Mouse (Mus musculus): ENCODE results near the gene Frem3. TPM values are rescaled to one million over a fixed set of nuclear protein-coding genes. Genes with fewer than 3 reads are reported as not detected.

The Frem3 gene
- total RNA-seq, 2 experiments from 2014 or later: 0.34 to 0.55 TPM

DNA sequence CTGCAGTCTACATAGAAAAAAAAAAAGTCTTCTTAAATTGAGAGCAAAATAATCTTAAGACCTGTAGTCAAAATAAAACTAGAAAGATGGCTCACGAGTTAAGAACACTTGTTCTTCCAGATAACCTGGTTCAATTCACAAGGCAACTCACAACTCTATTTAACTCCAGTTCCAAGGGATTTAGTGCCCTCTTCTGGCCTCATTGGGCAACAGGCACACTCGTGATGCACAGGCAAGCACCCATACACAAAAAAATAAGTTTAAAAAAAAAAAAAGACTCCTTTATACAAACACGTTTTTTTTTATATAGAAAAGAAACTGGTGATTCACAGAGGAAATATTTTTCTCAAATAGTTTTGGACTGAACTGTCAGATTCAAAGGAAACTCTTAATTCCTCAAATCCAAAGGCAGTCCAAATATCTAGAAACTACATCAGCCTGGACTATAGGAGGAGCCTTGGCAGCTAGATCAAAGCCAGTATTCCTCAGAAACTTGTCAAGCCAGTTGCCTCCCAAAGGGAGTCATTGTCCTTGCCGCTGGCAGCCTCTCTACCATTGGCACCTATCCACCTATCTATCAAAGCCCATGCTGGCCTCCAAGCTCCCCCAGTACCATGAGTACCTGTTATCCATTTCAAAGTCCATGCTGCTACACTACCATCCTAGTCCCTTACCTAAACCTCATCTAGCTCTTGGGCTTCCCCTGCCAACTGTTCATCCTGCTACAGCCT is 100.0 kb downstream of the Frem3 start:
- no peak for DNase-seq

GRCm38 (mm10) chr8:80714461-80714860 is 103.6 kb downstream of the Frem3 start:
- DNase-seq: no peak

DNA sequence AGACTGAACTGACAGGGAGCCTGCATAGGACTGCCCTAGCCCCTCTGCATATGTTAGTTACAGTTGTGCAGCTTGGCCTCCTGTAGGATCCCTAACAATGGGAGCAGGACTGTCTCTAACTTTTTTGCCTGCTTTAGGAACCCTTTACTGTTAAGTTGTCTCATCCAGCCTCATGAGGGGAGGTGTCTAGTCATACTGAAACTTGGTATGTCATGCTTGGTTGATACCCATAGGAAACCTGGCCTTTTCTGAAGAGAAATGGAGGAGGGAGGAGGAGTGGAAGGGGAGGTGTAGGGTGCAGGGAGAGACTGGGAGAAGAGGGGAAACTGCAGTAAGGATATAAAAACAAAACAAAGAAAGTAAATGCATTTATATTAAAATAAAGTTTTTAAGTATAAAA is 121.4 kb downstream of the Frem3 start:
- no peak for DNase-seq

DNA sequence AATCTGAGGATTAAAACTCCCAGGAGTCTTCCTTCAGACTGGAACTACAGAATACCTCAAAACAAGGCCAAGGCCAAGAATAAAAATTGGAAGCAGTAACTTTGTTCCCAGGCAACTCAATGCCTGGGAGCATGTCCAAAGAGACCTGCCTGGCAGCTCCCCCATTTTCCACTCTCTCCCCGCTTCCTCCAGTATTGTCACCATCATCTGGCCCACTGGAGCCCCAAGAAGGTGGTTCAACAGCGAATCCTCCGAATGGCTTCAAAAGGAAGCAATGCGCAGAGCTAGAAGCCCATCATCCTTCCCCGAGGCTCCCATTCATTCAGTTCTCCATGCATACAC is 127.1 kb downstream of the Frem3 start:
- peak; percentile 47 for DNase-seq

DNA sequence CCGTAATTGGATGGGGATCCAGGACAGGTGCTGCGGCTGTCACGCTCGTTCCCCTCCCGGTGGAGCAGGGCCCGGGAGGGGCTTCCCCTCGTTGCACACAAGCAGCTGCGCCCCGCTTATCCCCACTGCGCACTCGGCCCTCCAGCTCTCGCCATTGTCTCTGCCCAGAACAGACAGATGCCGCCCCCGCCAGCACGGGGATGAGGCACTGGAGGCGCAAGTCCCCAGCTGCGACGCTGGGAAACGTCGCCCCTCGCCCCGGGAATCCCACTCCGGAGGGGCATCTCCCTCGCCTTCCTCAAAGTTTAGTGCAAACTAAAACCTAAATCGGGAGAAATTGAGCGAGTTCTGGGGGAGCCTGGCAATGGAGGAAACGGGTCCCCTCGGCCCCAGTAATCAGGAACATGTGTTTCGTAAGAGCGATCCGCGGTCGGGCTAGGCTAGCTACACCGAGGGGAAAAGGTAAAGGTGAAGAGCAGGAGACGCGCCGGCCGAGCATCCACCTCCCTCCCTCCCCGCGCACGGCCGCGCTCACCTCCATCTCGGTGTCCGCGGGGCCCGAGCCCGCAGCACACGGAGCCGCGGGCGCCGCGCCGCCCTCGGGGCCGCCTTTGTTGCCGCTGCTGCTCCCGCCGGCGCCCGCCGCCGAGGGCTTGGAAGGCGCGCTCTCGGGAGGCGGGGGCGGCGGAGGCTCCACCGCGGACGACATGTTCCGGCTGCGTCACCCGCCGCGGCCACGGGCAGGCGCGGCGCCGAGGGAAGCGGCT is 127.7 kb downstream of the Frem3 start:
- DNase-seq: peak; percentile 55

- DNase-seq: peak; percentile 97
These were observed 128.5 kb downstream of the Frem3 start, which contains the start of gene Smarca5 for GRCm38 (mm10) chr8:80739155-80739924. Gene Smarca5 (minus strand): TSS chr8:80739497.

DNA sequence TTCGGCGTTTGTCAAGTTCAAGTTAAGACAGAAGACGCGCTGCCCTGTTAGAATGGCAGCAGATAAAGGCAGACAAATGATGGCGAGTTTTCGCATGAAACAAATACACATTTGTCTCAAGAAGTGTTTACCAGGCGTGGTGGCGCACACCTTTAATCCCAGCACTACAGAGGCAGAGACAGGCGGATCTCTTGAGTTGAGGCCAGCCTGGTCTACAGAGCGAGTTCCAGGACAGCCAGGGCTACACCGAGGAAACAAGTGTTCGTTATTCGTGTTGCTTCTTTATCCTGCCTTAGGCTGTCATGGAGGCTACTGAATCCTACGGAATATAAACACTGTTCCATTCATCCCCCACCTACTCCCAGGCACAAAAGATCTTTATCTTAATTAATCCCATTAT is 129.1 kb downstream of the Frem3 start:
- DNase-seq: no peak

Other genes starting within 250 kb of the Frem3 start
- 1 to 10 TPM; 1.1 to 2.9 TPM for gene Gypa, start 117.3 kb upstream of the Frem3 start, total RNA-seq (2021)
- 10 to 100 TPM; 43.4 to 44.8 TPM for gene Smarca5, start 128.4 kb downstream of the Frem3 start, total RNA-seq (2021)

Measured in heart, postnatal 4 days (tissue).